Mouse (Mus musculus) T-helper 17 cell (primary cell): ENCODE measurements around the gene Opn3.

ENCODE experiments used
- in situ Hi-C, 2 experiments: fragments of 300-600 bp; cut with MboI, MseI; formaldehyde crosslinking; loops; 1 replicate in 1 of 2; 2 replicates in 1 of 2; pipeline ENCODE4 v1.15.1; 2025; ENCODE audit warnings: high pct_unique_total_duplicates in 2 of 2

The Opn3 gene

DNA sequence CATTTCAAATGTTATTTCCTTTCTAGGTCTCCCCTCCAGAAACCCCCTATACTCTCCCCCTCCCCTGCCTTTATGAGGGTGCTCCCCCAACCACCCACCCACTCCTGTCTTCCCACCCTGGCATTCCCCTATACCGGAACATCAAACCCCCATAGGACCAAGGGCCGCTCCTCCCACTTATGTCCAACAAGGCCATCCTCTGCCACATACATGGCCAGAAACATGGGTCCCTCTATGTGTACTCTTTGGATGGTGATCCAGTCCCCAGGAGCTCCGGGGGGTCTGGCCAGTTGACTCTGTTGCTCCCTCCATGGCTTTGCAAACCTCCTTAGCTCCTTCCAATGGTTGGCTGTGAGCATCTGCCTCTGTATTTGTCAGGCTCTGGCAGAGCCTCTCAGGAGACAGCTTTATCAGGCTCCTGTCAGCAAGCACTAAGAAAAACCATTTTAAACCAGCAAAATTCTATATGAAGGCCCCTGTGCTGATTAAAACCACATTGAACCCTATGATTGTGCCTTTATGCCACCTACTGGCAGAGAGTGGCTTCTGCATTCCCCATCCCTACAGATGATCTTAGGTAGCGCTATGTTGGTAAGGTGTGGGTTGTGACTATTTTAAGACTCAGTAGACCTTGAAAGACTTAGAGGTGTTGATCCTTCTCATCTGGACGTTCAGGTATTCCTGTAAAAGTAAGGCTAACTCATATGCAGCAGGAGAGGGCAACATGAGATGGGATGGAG, 23.7 kb downstream of the Opn3 start:
- in situ Hi-C loops = loop anchor here in 1 of 2 experiments (5.0 to 25.0 kb wide), 2 partner anchors 42 to 1143 kb away; partner anchors contain the start of genes Cep170, Fh1 and Sdccag8

DNA sequence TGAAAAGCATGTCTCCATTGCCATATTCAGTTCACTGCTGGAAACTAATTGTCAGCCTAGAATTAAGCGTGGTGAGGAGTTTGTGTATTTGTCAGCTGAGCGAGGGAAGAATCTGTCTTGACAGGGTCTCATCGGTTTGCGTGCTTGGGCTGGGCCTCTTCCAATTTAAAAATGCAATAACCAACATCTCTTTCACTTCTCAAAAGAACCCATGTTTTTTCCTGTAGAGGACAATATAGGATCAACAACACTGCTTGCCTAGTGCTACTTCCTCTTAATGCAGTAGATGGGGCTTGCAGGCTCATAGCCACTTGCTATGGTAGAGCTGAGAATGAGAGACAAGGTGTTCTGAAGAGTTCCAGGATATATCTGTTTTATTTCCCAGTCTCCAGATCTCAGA, 32.7 kb downstream of the Opn3 start:
- in situ Hi-C loops = loop anchor here in 1 of 2 experiments (25.0 kb wide), 1 partner anchor 1152 kb away; the partner anchor contains the start of genes Cep170 and Sdccag8

DNA sequence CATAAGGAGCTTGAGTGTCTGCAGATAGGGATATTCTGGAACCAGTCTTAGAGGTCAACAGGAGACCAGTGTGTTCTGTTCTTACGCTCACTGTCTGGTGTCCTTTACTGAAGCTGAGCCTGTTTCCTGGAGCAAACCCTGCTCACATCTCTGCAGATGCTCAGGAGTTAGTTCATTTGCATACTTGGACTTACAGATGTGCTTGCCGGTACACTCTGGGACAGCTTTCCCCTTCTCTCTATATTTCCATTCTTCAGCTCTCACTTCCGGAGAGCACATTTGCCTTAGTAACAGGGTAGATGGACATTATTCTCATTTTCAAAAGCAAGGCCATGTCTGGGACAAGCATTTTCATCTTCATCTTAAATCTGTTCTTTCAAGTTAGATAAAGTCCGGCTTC, 44.0 kb downstream of the Opn3 start:
- in situ Hi-C loops = loop anchor here in 1 of 2 experiments (25.0 kb wide), 1 partner anchor 1614 kb away; the partner anchor contains the start of gene Akt3

DNA sequence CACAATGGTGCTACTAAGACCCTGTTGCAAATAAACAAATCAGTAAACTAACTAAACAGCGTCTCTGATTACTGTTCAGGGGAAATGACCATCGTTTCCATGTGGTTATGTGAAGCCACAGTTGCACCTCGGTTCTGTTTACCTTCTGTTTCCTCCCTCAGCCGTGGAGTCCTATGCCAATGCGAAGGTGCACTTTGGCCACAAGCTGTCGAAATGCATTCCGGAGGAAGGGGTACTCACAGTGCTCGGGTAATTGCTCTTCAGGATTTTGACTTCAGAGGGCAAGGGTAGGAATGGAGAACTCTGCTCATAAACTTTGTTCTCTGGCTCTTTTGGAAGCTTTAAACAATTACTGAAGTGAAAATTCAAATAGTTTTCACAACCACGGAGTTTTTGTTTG, 45.6 kb downstream of the Opn3 start:
- in situ Hi-C loops = loop anchor here in 1 of 2 experiments (25.0 kb wide), 1 partner anchor 1615 kb away; the partner anchor contains the start of gene Akt3

DNA sequence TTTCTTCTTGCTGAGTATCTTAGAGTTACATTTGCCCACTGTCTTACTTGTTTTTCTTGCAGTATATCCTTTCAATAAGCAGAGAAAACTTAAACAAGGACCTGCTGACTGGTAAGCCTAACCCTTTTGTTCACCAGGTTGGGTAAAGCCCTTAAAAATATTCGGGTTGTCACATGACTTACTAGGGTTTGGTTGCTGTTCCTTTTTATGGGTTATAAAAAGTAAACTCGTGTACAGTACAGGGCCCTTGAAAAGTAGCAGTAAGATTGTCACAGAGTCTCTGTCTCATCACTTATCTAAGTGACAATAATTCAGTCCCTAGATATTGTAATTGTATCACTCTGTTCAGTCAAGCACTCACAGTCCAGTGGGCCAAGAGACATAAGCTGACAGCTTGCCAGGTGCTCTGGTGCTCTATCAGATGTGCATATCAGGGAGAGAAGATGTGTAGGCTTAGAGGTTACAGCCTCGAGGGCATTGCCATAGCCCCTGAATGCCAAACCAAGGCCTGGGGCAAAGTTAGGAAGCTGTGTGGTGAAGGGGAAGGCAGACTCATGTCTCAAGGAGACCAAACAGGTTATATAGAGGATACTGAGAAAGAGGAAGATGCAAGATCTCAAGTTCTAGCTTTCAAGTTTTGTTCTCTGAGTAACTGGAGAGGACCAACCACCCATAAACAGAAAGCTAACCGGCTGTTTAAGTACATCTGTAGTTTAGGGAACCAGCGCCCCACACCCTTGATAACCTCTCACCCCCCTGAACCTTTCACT, 48.9 kb downstream of the Opn3 start:
- in situ Hi-C loops = loop anchor here in 1 of 2 experiments (25.0 kb wide), 1 partner anchor 1619 kb away; the partner anchor contains the start of gene Akt3

DNA sequence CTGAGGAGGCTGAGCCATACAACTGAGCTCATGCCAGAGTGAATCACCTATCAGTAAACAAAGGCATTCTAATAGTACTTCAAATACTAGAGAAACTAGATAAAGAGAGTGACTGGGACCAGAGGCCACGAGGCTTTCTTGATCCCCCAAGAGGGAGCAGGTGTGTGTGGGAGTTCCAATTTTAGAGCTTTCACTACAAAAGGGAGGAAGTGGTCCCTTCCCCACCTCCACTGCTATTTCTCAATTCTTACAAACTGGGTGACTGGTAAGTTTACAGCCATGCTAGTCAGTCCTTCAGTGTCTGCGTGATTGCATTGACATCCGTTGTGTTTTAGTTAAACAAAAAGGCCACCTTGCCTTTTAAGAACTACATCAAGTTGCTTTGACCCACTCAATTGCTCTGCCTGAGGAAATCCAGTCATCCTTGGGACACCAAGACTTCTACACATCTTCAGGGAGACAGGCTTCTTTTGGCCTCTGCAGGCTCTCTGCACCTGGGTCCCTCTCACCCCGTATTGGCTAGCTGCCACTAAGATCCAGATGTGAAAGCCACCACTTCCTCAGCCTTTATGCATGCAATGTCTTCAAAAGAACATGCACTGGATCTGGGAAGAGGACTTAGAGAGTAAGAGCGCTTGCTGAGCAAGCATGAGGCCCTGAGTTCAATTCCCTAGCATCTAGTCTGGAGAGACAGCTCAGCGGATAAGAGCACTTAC, 52.0 kb downstream of the Opn3 start:
- in situ Hi-C loops = loop anchor here in 1 of 2 experiments (25.0 kb wide), 1 partner anchor 1622 kb away; the partner anchor contains the start of gene Akt3

DNA sequence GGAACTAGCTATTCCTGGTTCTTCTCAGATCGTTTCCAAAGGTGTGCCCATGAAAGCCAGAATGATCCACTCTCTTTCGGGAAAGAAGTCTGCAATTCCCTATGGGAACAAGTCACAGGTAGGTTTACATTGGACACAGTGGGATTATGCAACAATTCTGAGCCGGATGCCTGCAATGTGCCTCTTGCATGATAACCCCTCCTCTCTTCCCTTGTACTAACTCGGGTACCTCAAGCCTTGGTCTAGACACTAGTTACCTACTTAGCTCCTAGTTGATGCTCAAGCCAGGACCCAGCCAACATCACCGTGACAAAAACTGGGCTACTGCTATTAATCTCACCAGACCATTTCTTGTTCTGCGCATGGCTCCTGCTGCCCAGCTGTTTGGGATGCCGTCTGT, 53.5 kb downstream of the Opn3 start:
- in situ Hi-C loops = loop anchor here in 1 of 2 experiments (25.0 kb wide), 1 partner anchor 1623 kb away; the partner anchor contains the start of gene Akt3

DNA sequence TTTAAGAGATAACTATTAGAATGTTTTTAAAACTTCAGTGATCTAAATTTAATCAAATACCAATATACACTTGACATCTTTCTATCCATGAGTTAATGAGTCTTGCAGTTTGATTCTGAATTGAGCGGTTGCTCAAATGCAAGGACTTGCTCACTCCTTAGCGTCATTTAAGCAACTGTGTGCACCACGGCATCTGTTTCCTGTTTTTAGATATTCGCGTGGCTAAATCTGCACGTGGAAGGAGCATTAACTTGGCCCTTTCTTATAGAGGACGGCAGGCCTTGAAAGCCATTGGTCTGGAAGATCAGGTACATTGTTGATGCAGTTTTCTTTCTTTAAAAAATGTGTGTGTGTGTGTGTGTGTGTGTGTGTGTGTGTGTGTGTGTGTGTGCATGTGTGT, 54.9 kb downstream of the Opn3 start:
- in situ Hi-C loops = loop anchor here in 1 of 2 experiments (25.0 kb wide), 1 partner anchor 1625 kb away; the partner anchor contains the start of gene Akt3

DNA sequence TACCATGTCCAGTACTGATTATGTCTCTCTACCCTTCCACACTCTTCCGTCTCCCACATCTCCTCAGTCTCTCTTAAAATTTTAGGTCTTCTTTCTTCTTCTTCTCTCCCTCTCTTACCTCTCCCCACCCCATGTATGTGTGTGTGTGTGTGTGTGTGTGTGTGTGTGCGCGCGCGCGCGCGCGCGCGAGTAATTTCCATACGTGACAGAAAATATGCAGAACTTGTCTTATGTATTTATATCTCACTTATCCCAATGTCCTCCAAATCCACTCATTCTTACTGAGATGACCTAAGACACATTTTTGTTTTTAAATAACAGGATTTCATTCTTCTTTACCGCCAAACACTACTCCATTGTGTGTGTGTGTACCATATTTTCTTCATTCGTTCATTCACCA, 60.1 kb downstream of the Opn3 start:
- in situ Hi-C loops = loop anchor here (5.0 to 25.0 kb wide), 2 partner anchors 60 to 1630 kb away; partner anchors contain the start of genes Akt3 (in 1 of the 2), Chml (in 1 of the 2) and Opn3 (in 1 of the 2)

DNA sequence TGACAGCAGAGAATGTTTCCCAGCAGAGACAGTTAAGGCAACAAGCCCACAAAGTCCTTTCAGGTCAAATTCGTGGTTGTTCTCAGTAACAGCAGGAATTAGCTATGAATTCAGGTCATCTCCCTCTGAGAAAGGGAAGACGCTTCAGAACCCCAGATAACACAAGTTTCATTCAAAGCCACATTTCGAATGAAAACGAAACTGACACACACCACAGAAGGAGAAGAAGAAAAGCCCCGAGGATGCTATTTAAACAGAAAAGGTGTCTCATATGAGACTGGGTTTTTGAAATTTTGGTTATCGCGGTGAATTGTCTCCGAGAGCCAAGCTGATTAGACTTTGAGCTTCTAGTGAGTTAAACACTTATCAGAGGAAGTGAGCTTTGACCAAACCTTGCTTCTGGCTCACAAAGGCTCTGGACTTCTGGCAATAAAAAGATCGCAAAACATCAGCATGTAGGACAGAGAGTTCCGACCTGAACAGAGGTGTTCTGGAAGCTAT, 60.8 kb downstream of the Opn3 start:
- in situ Hi-C loops = loop anchor here (5.0 to 25.0 kb wide), 2 partner anchors 61 to 1631 kb away; partner anchors contain the start of genes Akt3 (in 1 of the 2), Chml (in 1 of the 2) and Opn3 (in 1 of the 2)

DNA sequence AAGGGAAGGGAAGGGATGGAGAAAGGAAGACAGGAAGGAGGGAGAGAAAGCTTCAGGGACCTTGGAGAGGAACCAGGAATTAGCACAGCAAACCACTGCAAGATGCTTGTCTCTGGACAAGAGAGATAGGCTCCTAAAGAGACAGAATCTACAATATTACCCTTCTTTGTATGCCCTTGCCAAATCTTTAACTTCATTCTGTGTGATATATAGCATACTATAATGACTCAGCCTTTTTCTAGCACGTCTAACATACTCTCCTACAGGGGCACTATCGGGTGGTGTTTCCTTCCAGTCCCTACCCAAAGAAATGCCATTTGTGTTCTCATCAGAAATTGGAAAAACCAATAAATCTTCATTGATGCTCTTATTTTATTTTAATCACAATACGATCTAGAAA, 61.5 kb downstream of the Opn3 start:
- in situ Hi-C loops = loop anchor here (5.0 to 25.0 kb wide), 2 partner anchors 61 to 1631 kb away; partner anchors contain the start of genes Akt3 (in 1 of the 2), Chml (in 1 of the 2) and Opn3 (in 1 of the 2)

DNA sequence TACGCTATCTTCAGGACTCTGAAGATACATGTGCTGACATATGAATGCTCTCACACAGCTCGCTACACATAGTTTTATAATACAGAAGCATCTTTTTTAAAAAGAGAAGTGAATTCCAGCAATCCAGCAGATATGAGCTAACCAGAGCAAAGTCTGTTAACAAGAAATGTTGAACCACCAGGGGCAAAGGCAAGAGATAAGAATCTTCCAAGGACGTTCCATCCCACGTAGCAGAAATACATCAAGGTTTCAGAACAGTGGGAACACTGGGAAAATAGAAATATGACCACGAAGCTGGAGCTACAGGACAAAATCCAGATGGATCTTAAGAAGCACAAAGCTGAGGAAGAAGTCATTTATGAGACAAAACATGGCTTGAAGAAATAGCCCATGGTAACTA, 62.2 kb downstream of the Opn3 start:
- in situ Hi-C loops = loop anchor here (5.0 to 25.0 kb wide), 2 partner anchors 62 to 1632 kb away; partner anchors contain the start of genes Akt3 (in 1 of the 2), Chml (in 1 of the 2) and Opn3 (in 1 of the 2)

DNA sequence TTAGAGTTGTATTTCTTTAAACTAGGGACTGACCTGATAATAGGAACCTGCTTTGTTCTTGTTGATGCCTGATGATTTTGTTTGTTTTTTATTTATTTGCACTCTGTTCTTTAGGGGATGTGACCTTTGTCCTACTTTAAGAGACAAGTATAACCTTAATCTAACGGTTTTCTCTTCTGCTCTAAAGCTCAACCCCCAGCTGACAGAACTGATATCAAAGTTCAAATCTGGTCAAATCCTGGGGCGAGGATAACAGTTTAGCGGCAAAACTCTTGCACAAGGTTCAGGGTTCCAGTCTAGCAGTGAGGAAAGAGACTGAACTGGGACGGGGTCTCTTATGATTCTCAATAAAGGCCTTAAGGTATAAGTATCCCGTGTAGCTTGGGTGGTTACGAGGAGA, 63.3 kb downstream of the Opn3 start:
- in situ Hi-C loops = loop anchor here (5.0 to 25.0 kb wide), 5 partner anchors 38 to 1633 kb away; partner anchors contain the start of genes Akt3 (in 1 of the 2), Chml (in 1 of the 2), Exo1 (in 1 of the 2) and Opn3 (in 1 of the 2)

DNA sequence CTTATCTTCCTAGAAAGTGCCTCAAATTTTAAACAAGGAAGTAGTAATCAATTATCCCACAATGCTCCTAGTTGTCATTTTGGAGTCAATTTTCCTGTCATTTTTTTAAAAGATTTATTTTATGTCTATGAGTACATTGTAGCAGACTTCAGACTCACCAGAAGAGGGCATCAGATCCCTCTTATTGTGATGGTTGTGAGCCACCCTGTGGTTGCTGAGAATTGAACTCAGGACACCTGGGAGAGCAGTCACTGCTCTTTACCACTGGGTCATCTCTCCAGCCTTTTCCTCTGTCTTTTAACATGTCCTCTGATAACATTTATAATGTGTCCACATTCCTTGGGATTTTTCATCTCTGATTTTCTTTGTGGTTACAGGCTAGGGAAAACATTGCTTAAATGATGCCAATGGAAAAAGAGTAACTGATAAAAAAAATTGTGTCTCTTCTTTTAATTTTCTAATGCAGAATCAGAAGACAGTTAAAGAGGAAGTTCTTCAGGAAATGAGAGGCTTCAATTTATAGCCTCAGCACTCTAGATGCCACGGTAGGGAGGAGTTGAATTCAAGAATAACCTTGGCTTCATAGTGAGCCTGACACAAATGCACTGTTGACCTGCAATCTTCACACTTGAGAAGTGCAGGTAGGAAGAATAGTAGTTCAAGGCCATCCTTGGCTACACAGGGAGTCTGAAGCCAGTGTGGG, 66.4 kb downstream of the Opn3 start:
- in situ Hi-C loops = loop anchor here (5.0 to 25.0 kb wide), 5 partner anchors 41 to 1636 kb away; partner anchors contain the start of genes Akt3 (in 1 of the 2), Chml (in 1 of the 2), Exo1 (in 1 of the 2) and Opn3 (in 1 of the 2)

DNA sequence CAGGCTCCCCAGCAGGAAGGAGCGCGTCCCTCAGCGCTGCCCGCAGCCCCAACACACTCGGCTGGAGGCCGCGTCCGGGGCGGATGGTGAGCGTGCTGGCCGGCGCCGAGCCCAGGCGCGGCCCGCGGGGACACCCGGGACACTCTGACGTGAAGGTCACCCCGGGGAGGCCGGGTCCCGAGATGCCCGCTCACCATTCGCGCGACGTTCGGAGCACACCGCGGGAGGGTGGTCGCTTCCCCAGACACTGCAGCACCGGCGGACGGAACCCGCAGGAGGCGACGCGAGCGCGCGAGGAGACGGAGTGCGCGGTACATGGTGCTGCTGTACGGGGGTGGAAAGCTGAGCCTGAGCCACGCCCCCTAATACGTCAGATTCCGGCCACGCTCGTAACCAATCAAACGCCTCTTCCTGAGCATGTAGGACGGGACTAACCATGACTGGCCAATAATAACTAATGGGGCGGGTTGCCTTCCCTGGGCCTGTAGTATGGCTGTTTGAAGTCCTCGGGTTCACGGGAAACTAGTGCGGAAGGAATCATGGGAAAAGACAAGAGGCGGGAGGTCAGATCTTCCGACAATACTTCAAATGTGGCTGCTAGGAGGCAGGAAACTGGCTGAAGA, 67.2 kb downstream of the Opn3 start, which contains the start of gene Fh1:
Gene Fh1, minus strand, starts transcription at position 379 of the 623 bp plus-strand sequence.
- in situ Hi-C loops = loop anchor here (5.0 to 25.0 kb wide), 5 partner anchors 42 to 1637 kb away; partner anchors contain the start of genes Akt3 (in 1 of the 2), Chml (in 1 of the 2), Exo1 (in 1 of the 2) and Opn3 (in 1 of the 2)

DNA sequence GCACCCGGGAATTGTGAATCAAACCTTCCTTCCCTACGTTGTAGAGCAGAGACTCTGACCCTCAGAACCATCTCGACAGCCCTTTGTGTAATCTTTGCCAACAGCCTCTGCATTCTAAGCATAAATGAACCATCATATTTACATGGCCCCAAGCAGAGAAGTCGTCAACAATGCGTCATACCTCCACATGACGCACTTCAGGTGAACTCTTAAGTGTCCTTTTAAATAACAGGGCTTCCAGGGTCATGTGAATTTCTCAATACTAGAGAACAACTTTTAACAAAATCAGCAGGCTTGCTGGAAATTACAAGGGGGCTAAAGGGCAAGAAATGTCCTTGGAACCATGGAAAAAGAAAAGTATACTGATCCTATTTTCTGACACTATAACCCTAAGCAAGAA, 68.9 kb downstream of the Opn3 start:
- in situ Hi-C loops = loop anchor here (10.0 to 25.0 kb wide), 2 partner anchors 251 to 1036 kb away; no protein-coding TSS in a partner anchor

DNA sequence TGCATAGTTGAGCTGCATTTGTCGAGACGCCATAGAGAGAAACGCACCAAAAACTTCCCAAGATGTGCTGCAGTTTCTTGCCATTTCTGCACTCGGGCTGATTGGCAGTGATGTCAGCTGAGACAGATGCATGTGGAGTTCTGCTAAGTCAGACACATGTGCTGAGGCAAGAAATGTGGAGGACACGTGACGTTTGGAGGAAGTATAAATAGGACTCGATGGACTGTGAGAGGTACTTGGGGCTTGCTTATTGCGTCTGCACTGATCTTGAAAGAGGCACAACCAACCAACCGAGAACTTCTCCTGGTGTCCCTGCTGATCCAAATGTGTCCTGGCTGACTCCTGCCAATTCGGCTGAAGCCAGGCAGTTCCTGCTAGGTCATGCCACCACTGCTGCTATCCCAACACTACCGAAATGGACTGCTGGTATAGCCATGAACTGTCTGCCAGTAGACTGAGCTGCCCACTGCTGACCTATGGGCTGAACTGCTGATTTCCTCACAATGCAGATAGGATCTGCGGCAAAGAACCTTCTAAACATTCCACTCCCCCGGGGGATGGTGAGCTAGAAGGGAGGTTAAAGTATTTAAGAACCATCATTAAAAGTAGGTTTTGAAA, 72.7 kb downstream of the Opn3 start, which contains the start of gene Kmo:
Gene Kmo, plus strand, starts transcription at position 568 of the 618 bp plus-strand sequence.
- in situ Hi-C loops = loop anchor here (10.0 to 25.0 kb wide), 4 partner anchors 255 to 1475 kb away; no protein-coding TSS in a partner anchor

DNA sequence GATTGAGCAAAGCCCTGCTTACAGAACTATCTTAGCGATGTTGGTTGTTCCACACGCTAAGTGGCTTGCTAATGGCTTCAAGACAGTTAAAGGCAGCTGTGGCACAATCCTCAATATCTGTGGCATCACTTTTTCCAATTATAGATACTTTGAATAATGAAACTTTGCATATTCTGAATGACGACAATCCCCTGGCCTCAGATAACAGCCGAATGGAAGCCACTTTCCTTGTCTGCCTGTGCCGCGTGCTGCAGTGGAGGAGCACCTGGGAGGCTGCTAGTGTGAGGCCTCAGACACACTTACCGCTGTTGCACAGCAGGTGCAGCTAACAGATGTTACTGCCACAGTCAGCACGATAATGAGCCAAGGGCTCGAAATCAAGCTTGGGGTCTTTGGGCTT, 77.6 kb downstream of the Opn3 start:
- in situ Hi-C loops = loop anchor here (10.0 to 25.0 kb wide), 3 partner anchors 290 to 1480 kb away; no protein-coding TSS in a partner anchor
